Mouse (Mus musculus): ENCODE data around the gene 4933406M09Rik.

The 4933406M09Rik gene

GRCm38 (mm10) chr1:134385666-134386065 is at the start of gene 4933406M09Rik:
4933406M09Rik (plus strand) TSS chr1:134385940.
- DNase-seq (ENCODE audit: low spot score) = no peak

- no peak for DNase-seq (ENCODE audit: low spot score)
Measured at GRCm38 (mm10) chr1:134336958-134337710, 48.6 kb upstream of the 4933406M09Rik start.

GRCm38 (mm10) chr1:134339162-134339561 is 46.6 kb upstream of the 4933406M09Rik start:
- DNase-seq (ENCODE audit: low spot score) = no peak

GRCm38 (mm10) chr1:134339757-134340619 is 45.8 kb upstream of the 4933406M09Rik start:
- no peak for DNase-seq (ENCODE audit: low spot score)

- no peak for DNase-seq (ENCODE audit: low spot score)
Measured at GRCm38 (mm10) chr1:134341641-134342277, 44.0 kb upstream of the 4933406M09Rik start.

- no peak for DNase-seq (ENCODE audit: low spot score)
Measured at GRCm38 (mm10) chr1:134342278-134342664, 43.5 kb upstream of the 4933406M09Rik start.

GRCm38 (mm10) chr1:134342781-134343310 is 42.9 kb upstream of the 4933406M09Rik start:
- no peak for DNase-seq (ENCODE audit: low spot score)

- no peak for DNase-seq (ENCODE audit: low spot score)
Measured at GRCm38 (mm10) chr1:134343567-134343966, 42.2 kb upstream of the 4933406M09Rik start.

- DNase-seq (ENCODE audit: low spot score) = peak; percentile 94
Measured at GRCm38 (mm10) chr1:134344005-134344950, 41.5 kb upstream of the 4933406M09Rik start.

GRCm38 (mm10) chr1:134345075-134345474 is 40.7 kb upstream of the 4933406M09Rik start:
- no peak for DNase-seq (ENCODE audit: low spot score)

- no peak for DNase-seq (ENCODE audit: low spot score)
Measured at GRCm38 (mm10) chr1:134347791-134348190, 37.9 kb upstream of the 4933406M09Rik start.

- DNase-seq (ENCODE audit: low spot score) = no peak
Measured at GRCm38 (mm10) chr1:134353326-134353725, 32.4 kb upstream of the 4933406M09Rik start.

GRCm38 (mm10) chr1:134357461-134357860 is 28.3 kb upstream of the 4933406M09Rik start:
- peak; percentile 39 for DNase-seq (ENCODE audit: low spot score)

- DNase-seq (ENCODE audit: low spot score) = no peak
Measured at GRCm38 (mm10) chr1:134360656-134361055, 25.1 kb upstream of the 4933406M09Rik start.

- DNase-seq (ENCODE audit: low spot score) = no peak
Measured at GRCm38 (mm10) chr1:134361195-134361856, 24.4 kb upstream of the 4933406M09Rik start.

- DNase-seq (ENCODE audit: low spot score) = peak; percentile 93
Measured at GRCm38 (mm10) chr1:134361857-134362212, 23.9 kb upstream of the 4933406M09Rik start, which contains the start of gene Tmem183a. Tmem183a (minus strand) TSS chr1:134361979.

GRCm38 (mm10) chr1:134363194-134363593 is 22.5 kb upstream of the 4933406M09Rik start:
- no peak for DNase-seq (ENCODE audit: low spot score)

GRCm38 (mm10) chr1:134365491-134365890 is 20.2 kb upstream of the 4933406M09Rik start:
- no peak for DNase-seq (ENCODE audit: low spot score)

GRCm38 (mm10) chr1:134368777-134369337 is 16.9 kb upstream of the 4933406M09Rik start:
- peak; percentile 34 for DNase-seq (ENCODE audit: low spot score)

- DNase-seq (ENCODE audit: low spot score) = no peak
Measured at GRCm38 (mm10) chr1:134374124-134374523, 11.6 kb upstream of the 4933406M09Rik start.

Measured in yolk sac, embryonic 10.5 days (tissue).